Mouse (Mus musculus): Measurements from ENCODE around the gene Napa.

The Napa gene

GRCm38 (mm10) chr7:16099901-16100300 lies 1.6 kb downstream of the Napa start:
- no peak for DNase-seq

GRCm38 (mm10) chr7:16101081-16101480 lies 2.8 kb downstream of the Napa start:
- DNase-seq = no peak

GRCm38 (mm10) chr7:16101726-16102475 lies 3.6 kb downstream of the Napa start:
- no peak for DNase-seq

- no peak for DNase-seq
These were observed 4.5 kb downstream of the Napa start for GRCm38 (mm10) chr7:16102686-16103226.

- DNase-seq = peak; percentile 27
These were observed 5.5 kb downstream of the Napa start for GRCm38 (mm10) chr7:16103760-16104159.

GRCm38 (mm10) chr7:16104611-16105388 lies 6.5 kb downstream of the Napa start:
- no peak for DNase-seq

GRCm38 (mm10) chr7:16108886-16109542 lies 10.8 kb downstream of the Napa start:
- DNase-seq = no peak

- DNase-seq = no peak
These were observed 11.9 kb downstream of the Napa start for GRCm38 (mm10) chr7:16110158-16110557.

- DNase-seq = no peak
These were observed 13.2 kb downstream of the Napa start for GRCm38 (mm10) chr7:16111284-16112090.

- DNase-seq = no peak
These were observed 18.2 kb downstream of the Napa start for GRCm38 (mm10) chr7:16116418-16116817.

- DNase-seq = no peak
These were observed 18.8 kb downstream of the Napa start for GRCm38 (mm10) chr7:16117100-16117499.

- peak; percentile 94 for DNase-seq
These were observed 21.5 kb downstream of the Napa start, which contains the start of gene Kptn for GRCm38 (mm10) chr7:16119569-16120261. Kptn (plus strand) TSS chr7:16119895.

- DNase-seq = no peak
These were observed 22.0 kb downstream of the Napa start for GRCm38 (mm10) chr7:16120262-16120600.

- no peak for DNase-seq
These were observed 27.6 kb downstream of the Napa start for GRCm38 (mm10) chr7:16125829-16126228.

- peak; percentile 56 for DNase-seq
These were observed 30.1 kb downstream of the Napa start for GRCm38 (mm10) chr7:16128344-16128743.

- no peak for DNase-seq
These were observed 30.6 kb downstream of the Napa start for GRCm38 (mm10) chr7:16128899-16129298.

GRCm38 (mm10) chr7:16129421-16129845 lies 31.2 kb downstream of the Napa start, which contains the start of gene Slc8a2:
Slc8a2 (plus strand) TSS chr7:16129826.
- DNase-seq = peak; percentile 89

GRCm38 (mm10) chr7:16129846-16130691 lies 31.8 kb downstream of the Napa start:
- peak; percentile 87 for DNase-seq

GRCm38 (mm10) chr7:16130956-16131634 lies 32.8 kb downstream of the Napa start:
- no peak for DNase-seq

GRCm38 (mm10) chr7:16132161-16132581 lies 33.9 kb downstream of the Napa start:
- no peak for DNase-seq
